Mouse (Mus musculus): ENCODE measurements at regions not wholly inside any gene's neighbourhood (a gene's known extent, or its start where the extent isn't known, plus 50 kb on each side); places are given as distances from the start of the nearest gene placed in this dataset.

DNA sequence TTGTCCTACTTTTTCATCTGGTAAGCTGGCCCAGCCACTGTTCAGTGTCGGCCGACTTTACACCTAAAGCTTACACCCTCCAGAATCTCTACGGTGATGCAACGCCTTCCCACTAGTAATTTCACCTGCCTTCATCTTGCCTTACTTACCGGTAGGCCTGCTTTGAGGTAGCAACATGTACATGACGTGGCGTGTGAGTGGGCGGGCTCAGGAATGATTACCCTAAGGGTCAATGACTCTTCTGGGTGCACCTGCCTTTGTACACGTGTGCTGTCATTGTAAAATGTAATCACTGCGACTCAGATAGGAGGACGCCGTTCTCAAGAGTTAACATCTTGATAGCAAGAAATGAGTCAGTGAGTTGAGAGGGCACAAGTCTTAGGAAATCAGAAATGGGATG lies 102.0 kb downstream of the Arl4a start:
- no peak for TF ChIP-seq CTCF (IDR thresholded peaks at IDR 0.05; ENCODE audit: borderline replicate concordance, insufficient read depth, low read length)
- no peak for TF ChIP-seq POLR2A (IDR thresholded peaks at IDR 0.05; ENCODE audit: low read depth, low read length)

Data from embryonic fibroblast, embryonic 13.5 days (primary cell).